Mouse (Mus musculus) macrophage (primary cell): Measurements from ENCODE around the gene Zfp974. TPM values are rescaled to one million over a fixed set of nuclear protein-coding genes. Genes with fewer than 3 reads are reported as not detected.
"Not testable (repeated sequence)": the region's sequence is repeated elsewhere in the genome, so short reads cannot be mapped to it uniquely, and the experiment has no call there.

ENCODE experiments used
- H3K27ac ChIP-seq: fragments of 350-480 bp; formaldehyde crosslinking; 2 replicates; pipeline ENCODE4 v1.9.0; 2021
- H3K36me3 ChIP-seq: fragments of 350-480 bp; formaldehyde crosslinking; 2 replicates; pipeline ENCODE4 v1.9.0; 2021; ENCODE audit errors: inconsistent target
- H3K4me3 ChIP-seq: fragments of 350-480 bp; formaldehyde crosslinking; 2 replicates; pipeline ENCODE4 v1.9.0; 2021; ENCODE audit errors: inconsistent target
- H3K79me2 ChIP-seq: fragments of 350-480 bp; formaldehyde crosslinking; 2 replicates; pipeline ENCODE4 v1.9.0; 2021; ENCODE audit errors: inconsistent target
- WGBS: methylation state at CpG from one replicate; pipeline ENCODE4 v1.1.7; 2026; ENCODE audit warnings: inconsistent platforms; ENCODE audit not compliant: missing documents; 5-methylcytosine and 5-hydroxymethylcytosine counted together
- polyA plus RNA-seq: library from polyadenylated mRNA; stranded (reverse); fragments of 250-400 nt; gene quantifications from 3 replicates; pipeline ENCODE4 v1.2.4, GENCODE M21; 2018; ENCODE audit warnings: inconsistent platforms
- total RNA-seq, 78 experiments: library from RNA; depleted of rRNA; stranded (reverse); fragments of 250-400 nt; gene quantifications; 1 replicate in 9 of 78; 2 replicates in 24 of 78; 3 replicates in 43 of 78; 4 replicates in 2 of 78; pipeline ENCODE4 v1.2.4; 2018; ENCODE audit warnings: inconsistent platforms in 56 of 78

The Zfp974 gene
- total RNA-seq (2018; cell fraction: chromatin; rRNA removed), result 10 to 100 TPM in 20 of 26 experiments, 1 to 10 TPM in 6; 7.1 to 52.2 (median 28.5) TPM
- 1 to 10 TPM in 24 of 26 experiments, under 1 TPM in 2; 0.76 to 5.3 (median 3.0) TPM for total RNA-seq (2018; cell fraction: cytosol; rRNA removed)
- 10 to 100 TPM in 15 of 26 experiments, 1 to 10 TPM in 11; 3.0 to 39.5 (median 10.8) TPM for total RNA-seq (2018; cell fraction: nucleus; rRNA removed)
- polyA plus RNA-seq, result 3.0 to 4.3 TPM (median 3.5 TPM) in 3 replicates

- Histone ChIP-seq H3K4me3 (peak within 1 kb of the TSS; percentile 80), H3K27ac (peak within 1 kb of the TSS; percentile 15; the same call in 1 of the 2 replicates), H3K79me2 (no peaks in the 10 kb centered on the region), H3K36me3 (no peaks in the 10 kb centered on the region)
- 8% methylated on average over 38 of the region's 40 CpGs for WGBS
These were observed at the start of gene Zfp974 for GRCm38 (mm10) chr7:27928818-27929695. Gene Zfp974, minus strand, starts transcription at chr7:27929460.

GRCm38 (mm10) chr7:27949451-27949850 lies 20.2 kb upstream of the Zfp974 start:
- not testable (repeated sequence) for H3K27ac ChIP-seq, H3K79me2 ChIP-seq, H3K4me3 ChIP-seq, H3K36me3 ChIP-seq
- 94% methylated on average over 9 of the region's 13 CpGs for WGBS

GRCm38 (mm10) chr7:27941869-27942268 lies 12.6 kb upstream of the Zfp974 start:
- not testable (repeated sequence) for H3K36me3 ChIP-seq, H3K4me3 ChIP-seq, H3K27ac ChIP-seq, H3K79me2 ChIP-seq
- 29% methylated on average over 3 of the region's 7 CpGs for WGBS

- not testable (repeated sequence) for H3K4me3 ChIP-seq, H3K36me3 ChIP-seq, H3K79me2 ChIP-seq, H3K27ac ChIP-seq
- WGBS, result no CpG with 5 or more reads among the region's 9 CpGs
These were observed 4.5 kb upstream of the Zfp974 start for GRCm38 (mm10) chr7:27933800-27934158.

GRCm38 (mm10) chr7:27933050-27933799 lies 4.0 kb upstream of the Zfp974 start:
- H3K36me3 ChIP-seq, result no peaks in the 10 kb centered on the region
- no peak overlapping the region for H3K27ac ChIP-seq
- no peaks in the 10 kb centered on the region for H3K79me2 ChIP-seq
- H3K4me3 ChIP-seq, result no peak overlapping the region
- 31% methylated on average over 3 of the region's 7 CpGs for WGBS

- not testable (repeated sequence) for H3K36me3 ChIP-seq, H3K79me2 ChIP-seq, H3K27ac ChIP-seq, H3K4me3 ChIP-seq
- 30% methylated on average over 3 of the region's 4 CpGs for WGBS
These were observed 2.2 kb downstream of the Zfp974 start for GRCm38 (mm10) chr7:27927041-27927440.

- not testable (repeated sequence) for H3K4me3 ChIP-seq, H3K27ac ChIP-seq, H3K36me3 ChIP-seq, H3K79me2 ChIP-seq
- WGBS, result 87% methylated on average over 3 of the region's 4 CpGs
These were observed 18.3 kb downstream of the Zfp974 start for GRCm38 (mm10) chr7:27910952-27911351.

GRCm38 (mm10) chr7:27905061-27905848 lies 24.0 kb downstream of the Zfp974 start:
- 90% methylated on average over 11 of the region's 11 CpGs for WGBS
- no peaks in the 10 kb centered on the region; the same call in 1 of the 2 replicates for H3K36me3 ChIP-seq

GRCm38 (mm10) chr7:27900601-27901000 lies 28.7 kb downstream of the Zfp974 start:
- H3K27ac ChIP-seq, result no peak overlapping the region
- no peak overlapping the region for H3K4me3 ChIP-seq
- no peaks in the 10 kb centered on the region for H3K36me3 ChIP-seq
- no peaks in the 10 kb centered on the region for H3K79me2 ChIP-seq
- WGBS, result 91% methylated on average over 4 of the region's 4 CpGs

More at GRCm38 (mm10) chr7:27905061-27905848, 24.0 kb downstream of the Zfp974 start:
- Histone ChIP-seq H3K4me3 (no peak overlapping the region), H3K27ac (no peak overlapping the region), H3K79me2 (no peaks in the 10 kb centered on the region)

- Histone ChIP-seq H3K4me3 (no peak overlapping the region), H3K27ac (no peak overlapping the region), H3K79me2 (peaks cover under 1% of the 10 kb centered on the region; the same call in 1 of the 2 replicates), H3K36me3 (peaks cover 60% of the 10 kb centered on the region)
- WGBS, result 94% methylated on average over 4 of the region's 4 CpGs
These were observed 47.5 kb downstream of the Zfp974 start for GRCm38 (mm10) chr7:27881721-27882120.

- Histone ChIP-seq H3K36me3 (peaks cover 29% of the 10 kb centered on the region), H3K79me2 (peaks cover 16% of the 10 kb centered on the region; the same call in 1 of the 2 replicates)
- WGBS, result 92% methylated on average over 4 of the region's 5 CpGs
- not testable (repeated sequence) for H3K27ac ChIP-seq, H3K4me3 ChIP-seq
These were observed 66.7 kb downstream of the Zfp974 start for GRCm38 (mm10) chr7:27862578-27862977.

- peak overlapping the region; percentile 77 for H3K27ac ChIP-seq
- peaks cover 16% of the 10 kb centered on the region; the same call in 1 of the 2 replicates for H3K79me2 ChIP-seq
- H3K4me3 ChIP-seq, result peak overlapping the region; percentile 68
- peaks cover 16% of the 10 kb centered on the region for H3K36me3 ChIP-seq
- under 1% methylated on average over 12 of the region's 22 CpGs for WGBS
These were observed 68.6 kb downstream of the Zfp974 start for GRCm38 (mm10) chr7:27860396-27861235.
